Mouse (Mus musculus) MEL (cell line): ENCODE results near the gene 1700092M07Rik.

Experiments used
- CTCF ChIP-seq, 3 experiments: IDR thresholded peaks in 2 of 3; conservative IDR thresholded peaks in 1 of 3; 2 replicates each; pipeline ENCODE4 v1.5.1; 2011 to 2012; ENCODE audit warnings: low read length in 3 of 3, low read depth in 2 of 3, mild to moderate bottlenecking in 2 of 3, improper control_type of control experiment in 1 of 3, inconsistent platforms in 1 of 3, mixed read lengths in 1 of 3, moderate library complexity in 1 of 3; ENCODE audit not compliant: control insufficient read depth in 1 of 3, insufficient read depth in 1 of 3, poor library complexity in 1 of 3, severe bottlenecking in 1 of 3
- E2F4 ChIP-seq: IDR thresholded peaks from 2 replicates; pipeline ENCODE4 v1.6.1; 2011; ENCODE audit warnings: low read depth, low read length, improper control_type of control experiment, borderline replicate concordance
- JUND ChIP-seq: IDR thresholded peaks from 2 replicates; pipeline ENCODE4 v1.6.1; 2011; ENCODE audit warnings: low read depth, mild to moderate bottlenecking, improper control_type of control experiment, low read length
- MYC ChIP-seq: IDR thresholded peaks from 2 replicates; pipeline ENCODE4 v1.6.1; 2011; ENCODE audit warnings: low read depth, mild to moderate bottlenecking, low read length, improper control_type of control experiment, moderate library complexity

DNA sequence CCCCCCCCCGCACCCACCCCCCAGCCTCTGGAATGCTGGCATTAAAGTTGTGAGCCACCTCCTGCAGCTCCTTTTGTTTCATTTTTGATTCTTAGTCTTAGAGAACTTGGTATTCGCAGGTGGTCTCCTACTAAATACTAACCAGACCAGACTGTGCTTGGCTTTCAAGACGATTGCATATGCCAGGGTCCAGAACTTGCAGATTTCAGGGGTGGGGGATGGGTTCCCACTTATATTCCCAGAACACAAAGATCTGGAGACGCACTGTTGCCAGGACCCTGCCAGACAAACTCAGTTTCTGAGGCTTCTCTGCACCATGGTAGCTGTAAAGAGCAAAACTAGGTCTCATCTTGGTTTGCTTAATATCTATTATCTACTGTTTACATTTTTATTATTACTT lies 36.9 kb upstream of the 1700092M07Rik start:
- TF ChIP-seq E2F4 (no peak), CTCF (IDR thresholded peaks at IDR 0.05 in 2 of 3, conservative IDR thresholded peaks at IDR 0.05 in 1 of 3; ENCODE audit: control insufficient read depth in 1 of 3, insufficient read depth in 1 of 3, low read depth in 2 of 3, low read length in 3 of 3, poor library complexity in 1 of 3, severe bottlenecking in 1 of 3) (no peak), MYC (no peak), JUND (no peak)
